ENCODE assay signal across 8 mouse cellular contexts in genomic region chr2:13271165-13271957, GRCm38 (mm10). TPM values are rescaled to one million over a fixed set of nuclear protein-coding genes. Genes with fewer than 3 reads are reported as not detected.
A peak's percentile ranks its signal among the peaks of the same experiment; 100 is the strongest.
DNase-seq lines count a peak whose midpoint lies in the region; ATAC-seq and TF ChIP-seq lines count a peak whose summit lies in the region.

Rsu1 (minus strand) TSS chr2:13271415.

- H3K9me3 ChIP-seq in embryonic facial prominence, embryonic 13.5 days, result no peaks in the 10 kb centered on the region
- no peaks in the 10 kb centered on the region for H3K9me3 ChIP-seq in limb, embryonic 12.5 days
- no peaks in the 10 kb centered on the region for H3K9me3 ChIP-seq in midbrain, embryonic 15.5 days

- no peak for TF ChIP-seq CTCF in kidney, adult 2 months (conservative IDR thresholded peaks at IDR 0.05; ENCODE audit: insufficient read depth, insufficient read length, low read depth, low read length)
- TF ChIP-seq CTCF in spleen, adult 2 months (IDR thresholded peaks at IDR 0.05; ENCODE audit: extremely low read depth, insufficient read depth, insufficient read length, insufficient replicate concordance), result no peak

- no peak within 1 kb of the TSS for H3K27ac ChIP-seq in embryonic facial prominence, embryonic 13.5 days
- peak within 1 kb of the TSS; percentile 48 for H3K27ac ChIP-seq in kidney, adult 2 months (ENCODE audit: insufficient read depth, low read depth, low read length)
- peak within 1 kb of the TSS; percentile 53; the same call in 1 of the 2 replicates for H3K27ac ChIP-seq in limb, embryonic 12.5 days
- peak within 1 kb of the TSS; percentile 53; the same call in 1 of the 2 replicates for H3K27ac ChIP-seq in midbrain, embryonic 15.5 days
- H3K27ac ChIP-seq in spleen, adult 2 months (ENCODE audit: insufficient read depth, low read length), result peak within 1 kb of the TSS; percentile 34

- H3K4me2 ChIP-seq in embryonic facial prominence, embryonic 13.5 days, result peak within 1 kb of the TSS; percentile 81
- peak within 1 kb of the TSS; percentile 74 for H3K4me2 ChIP-seq in limb, embryonic 12.5 days
- peak within 1 kb of the TSS; percentile 88 for H3K4me2 ChIP-seq in midbrain, embryonic 15.5 days

- DNase-seq in 3134 (ENCODE audit: extremely low read depth, insufficient read length, low spot score), result peak; percentile 96
- peak; percentile 96 for DNase-seq in adrenal gland, postnatal 36 days
- peak; percentile 99 for DNase-seq in heart, adult 18-20 months
- peak; percentile 100 for DNase-seq in kidney, adult 2 months
- peak; percentile 89 to 95 for DNase-seq in spleen, adult 2 months (ENCODE audit: low read depth in 1 of 2, low spot score in 2 of 2)

- H3K27me3 ChIP-seq in embryonic facial prominence, embryonic 13.5 days, result no peaks in the 10 kb centered on the region
- no peaks in the 10 kb centered on the region for H3K27me3 ChIP-seq in kidney, adult 2 months (replicated peaks; ENCODE audit: control insufficient read depth, insufficient read depth, low read length)
- H3K27me3 ChIP-seq in limb, embryonic 12.5 days, result no peaks in the 10 kb centered on the region
- no peaks in the 10 kb centered on the region for H3K27me3 ChIP-seq in midbrain, embryonic 15.5 days (replicated peaks)
- H3K27me3 ChIP-seq in spleen, adult 2 months (ENCODE audit: control insufficient read depth, insufficient read depth, low read length), result no peaks in the 10 kb centered on the region

- peak within 1 kb of the TSS; percentile 61 for H3K4me3 ChIP-seq in embryonic facial prominence, embryonic 13.5 days
- peak within 1 kb of the TSS; percentile 85 for H3K4me3 ChIP-seq in kidney, adult 2 months (ENCODE audit: insufficient read depth, low read depth, low read length)
- H3K4me3 ChIP-seq in limb, embryonic 12.5 days (replicated peaks), result peak within 1 kb of the TSS; percentile 53
- peak within 1 kb of the TSS; percentile 60 for H3K4me3 ChIP-seq in midbrain, embryonic 15.5 days
- peak within 1 kb of the TSS; percentile 76 for H3K4me3 ChIP-seq in spleen, adult 2 months (ENCODE audit: extremely low read depth, insufficient read depth, insufficient read length)

- H3K9ac ChIP-seq in embryonic facial prominence, embryonic 13.5 days, result peak within 1 kb of the TSS; percentile 79
- peak within 1 kb of the TSS; percentile 74 for H3K9ac ChIP-seq in limb, embryonic 12.5 days (replicated peaks)
- H3K9ac ChIP-seq in midbrain, embryonic 15.5 days, result peak within 1 kb of the TSS; percentile 62

- peak; percentile 97 for ATAC-seq in embryonic facial prominence, embryonic 13.5 days (ENCODE audit: insufficient number of reproducible peaks, insufficient read depth, low FRiP score, low TSS enrichment, low read depth)
- peak; percentile 99 for ATAC-seq in limb, embryonic 12.5 days (ENCODE audit: insufficient number of reproducible peaks, insufficient read depth, low FRiP score, low TSS enrichment, low read depth)
- peak; percentile 99 for ATAC-seq in midbrain, embryonic 15.5 days (replicated peaks)

- no peaks in the 10 kb centered on the region for H3K36me3 ChIP-seq in embryonic facial prominence, embryonic 13.5 days
- no peaks in the 10 kb centered on the region for H3K36me3 ChIP-seq in kidney, adult 2 months (ENCODE audit: control insufficient read depth, insufficient read depth, low read length)
- no peaks in the 10 kb centered on the region for H3K36me3 ChIP-seq in limb, embryonic 12.5 days
- H3K36me3 ChIP-seq in midbrain, embryonic 15.5 days (replicated peaks), result no peaks in the 10 kb centered on the region
- no peaks in the 10 kb centered on the region for H3K36me3 ChIP-seq in spleen, adult 2 months (ENCODE audit: control insufficient read depth, insufficient read depth, low read length)

- WGBS in embryonic facial prominence, embryonic 13.5 days, result under 1% methylated on average over 37 of the region's 37 CpGs
- WGBS in kidney, adult 2 months, result under 1% methylated on average over 37 of the region's 37 CpGs
- under 1% methylated on average over 37 of the region's 37 CpGs for WGBS in limb, embryonic 12.5 days
- under 1% methylated on average over 37 of the region's 37 CpGs for WGBS in midbrain, embryonic 15.5 days
- WGBS in spleen, adult 2 months, result under 1% methylated on average over 37 of the region's 37 CpGs

- peaks cover 12% of the 10 kb centered on the region for H3K4me1 ChIP-seq in embryonic facial prominence, embryonic 13.5 days
- no peaks in the 10 kb centered on the region for H3K4me1 ChIP-seq in kidney, adult 2 months (ENCODE audit: control insufficient read depth, insufficient read depth, low read length)
- peaks cover 8% of the 10 kb centered on the region for H3K4me1 ChIP-seq in limb, embryonic 12.5 days (replicated peaks)
- peaks cover 14% of the 10 kb centered on the region for H3K4me1 ChIP-seq in midbrain, embryonic 15.5 days
- H3K4me1 ChIP-seq in spleen, adult 2 months (ENCODE audit: control insufficient read depth, insufficient read depth, insufficient read length), result peaks cover 5% of the 10 kb centered on the region; the same call in 1 of the 2 replicates

- TF ChIP-seq POLR2A in kidney, adult 2 months (IDR thresholded peaks at IDR 0.05; ENCODE audit: low read depth, low read length), result peak; percentile 62
- peak; percentile 8; the same call in 1 of the 2 replicates for TF ChIP-seq POLR2A in spleen, adult 2 months (IDR thresholded peaks at IDR 0.05; ENCODE audit: low read depth, low read length)

RNA-seq across cellular contexts. Expression of gene Rsu1, which starts in this region (rescaled TPM):
- total RNA-seq in adrenal gland, postnatal 36 days (2021), result 10 to 100 TPM; 72.3 to 73.5 TPM
- polyA plus RNA-seq in embryonic facial prominence, embryonic 13.5 days (2015; fragmentation: Nextera tagmentation; extraction: Ambion mirVana), result 111 and 114 TPM in 2 replicates
- total RNA-seq in heart, adult 18-20 months (2021), result 10 to 100 TPM; 35.9 to 48.6 TPM
- 61.1 and 63.5 TPM in 2 replicates for polyA plus RNA-seq in kidney, adult 2 months (2012; rRNA removed)
- polyA plus RNA-seq in limb, embryonic 12.5 days (2016; fragmentation: Nextera tagmentation; extraction: Ambion mirVana), result 107 and 109 TPM in 2 replicates
- 59.0 and 63.0 TPM in 2 replicates for polyA plus RNA-seq in midbrain, embryonic 15.5 days (2015; fragmentation: Nextera tagmentation; extraction: Ambion mirVana)
- polyA plus RNA-seq in spleen, adult 2 months (2012; rRNA removed), result 49.1 and 60.4 TPM in 2 replicates
